Mouse (Mus musculus) heart, postnatal 0 days (tissue): ENCODE data around the gene Naaladl2. TPM values are rescaled to one million over a fixed set of nuclear protein-coding genes. Genes with fewer than 3 reads are reported as not detected.

Experiments
- ATAC-seq: fragments of 200-750 bp; cut with Nextera tagmentation; 2 replicates; pipeline ENCODE4 v1.8.0; 2017; ENCODE audit warnings: low read depth, moderate number of reproducible peaks, moderate library complexity; ENCODE audit not compliant: insufficient read depth
- DNase-seq: peaks from one replicate; pipeline ENCODE4 v3.0.0-alpha.2; 2016; ENCODE audit warnings: low spot score
- H3K27ac ChIP-seq: fragments of 300-500 bp; sonication (generic); 2 replicates; pipeline ENCODE4 v1.5.1; 2014; ENCODE audit warnings: low read depth, mild to moderate bottlenecking
- H3K27me3 ChIP-seq: fragments of 300-500 bp; sonication (generic); 2 replicates; pipeline ENCODE4 v1.6.1; 2014; ENCODE audit warnings: low read length, mixed read lengths; ENCODE audit not compliant: control insufficient read depth, insufficient read depth
- H3K36me3 ChIP-seq: fragments of 300-500 bp; sonication (generic); replicated peaks from 2 replicates; pipeline ENCODE4 v1.6.1; 2014; ENCODE audit warnings: low read length, mixed read lengths; ENCODE audit not compliant: control insufficient read depth, insufficient read depth
- H3K4me1 ChIP-seq: fragments of 300-500 bp; sonication (generic); 2 replicates; pipeline ENCODE4 v1.6.1; 2014; ENCODE audit warnings: antibody characterized with exemption; ENCODE audit not compliant: control insufficient read depth, insufficient read depth
- H3K4me2 ChIP-seq: fragments of 300-500 bp; sonication (generic); 2 replicates; pipeline ENCODE4 v1.6.1; 2014; ENCODE audit warnings: low read depth, mild to moderate bottlenecking, low read length, moderate library complexity
- H3K4me3 ChIP-seq: fragments of 300-500 bp; sonication (generic); 2 replicates; pipeline ENCODE4 v1.5.1; 2014; ENCODE audit warnings: low read depth, low read length
- H3K9ac ChIP-seq: fragments of 300-500 bp; sonication (generic); replicated peaks from 2 replicates; pipeline ENCODE4 v1.6.1; 2014; ENCODE audit warnings: low read depth, low read length, mixed read lengths
- H3K9me3 ChIP-seq: fragments of 300-500 bp; sonication (generic); replicated peaks from 2 replicates; pipeline ENCODE4 v1.6.1; 2016; ENCODE audit warnings: low read length; ENCODE audit not compliant: control insufficient read depth
- CTCF ChIP-seq: IDR thresholded peaks from 2 replicates; pipeline ENCODE4 v1.5.1; 2016; ENCODE audit warnings: antibody characterized with exemption, control low read depth, low read depth
- EP300 ChIP-seq: IDR thresholded peaks from 2 replicates; pipeline ENCODE4 v1.6.1; 2016; ENCODE audit warnings: antibody characterized with exemption, low read depth
- WGBS: fragments of 180-500 bp; shearing (Covaris S2); extraction: QIAGEN DNeasy Blood & Tissue Kit; methylation state at CpG from one replicate; pipeline ENCODE4 v1.1.7; 2014; 5-methylcytosine and 5-hydroxymethylcytosine counted together
- polyA plus RNA-seq: library from polyadenylated mRNA; unstranded; fragments of >200 nt; fragmentation: Nextera tagmentation; extraction: Ambion mirVana; gene quantifications from 2 replicates; pipeline ENCODE4 v1.2.1, GENCODE M21; 2015
- total RNA-seq: library from RNA; depleted of rRNA; stranded (reverse); fragments of >200 nt; gene quantifications from 2 replicates; pipeline ENCODE4 v1.2.3, GENCODE M21; 2014; ENCODE audit warnings: low replicate concordance

The Naaladl2 gene
- total and polyA plus RNA-seq, 2 experiments from 2014 or later = 0.08 to 0.60 TPM

- H3K9me3 ChIP-seq = no peaks in the 10 kb centered on the region
- no peak for TF ChIP-seq CTCF
- no peak for TF ChIP-seq EP300
- DNase-seq (no peak), ATAC-seq (no peak)
- H3K27ac ChIP-seq = no peak overlapping the region
- H3K4me1 ChIP-seq = no peaks in the 10 kb centered on the region
- no peaks in the 10 kb centered on the region for H3K36me3 ChIP-seq
- no peak overlapping the region for H3K4me2 ChIP-seq
- no peaks in the 10 kb centered on the region for H3K27me3 ChIP-seq
- 55% methylated on average over 3 of the region's 3 CpGs for WGBS
- no peak overlapping the region for H3K9ac ChIP-seq
- no peak overlapping the region for H3K4me3 ChIP-seq
These were observed 424.8 kb downstream of the Naaladl2 start for GRCm38 (mm10) chr3:24719181-24719749.

GRCm38 (mm10) chr3:24714770-24715169 lies 429.3 kb downstream of the Naaladl2 start:
- Histone ChIP-seq H3K27me3 (no peaks in the 10 kb centered on the region), H3K4me2 (no peak overlapping the region), H3K27ac (no peak overlapping the region), H3K4me1 (no peaks in the 10 kb centered on the region), H3K4me3 (no peak overlapping the region), H3K36me3 (no peaks in the 10 kb centered on the region), H3K9ac (no peak overlapping the region), H3K9me3 (no peaks in the 10 kb centered on the region)
- TF ChIP-seq EP300 (no peak), CTCF (no peak)
- DNase-seq (no peak), ATAC-seq (no peak)
- WGBS = 63% methylated on average over 3 of the region's 3 CpGs

GRCm38 (mm10) chr3:24705778-24706423 lies 438.2 kb downstream of the Naaladl2 start:
- no peak for DNase-seq
- 76% methylated on average over 4 of the region's 4 CpGs for WGBS
- TF ChIP-seq EP300 = no peak
- no peak for TF ChIP-seq CTCF
- H3K9ac ChIP-seq = no peak overlapping the region
- no peak overlapping the region for H3K4me3 ChIP-seq
- H3K9me3 ChIP-seq = no peaks in the 10 kb centered on the region
- H3K4me2 ChIP-seq = no peak overlapping the region
- no peak for ATAC-seq
- H3K27me3 ChIP-seq = no peaks in the 10 kb centered on the region
- H3K36me3 ChIP-seq = no peaks in the 10 kb centered on the region
- no peaks in the 10 kb centered on the region for H3K4me1 ChIP-seq
- H3K27ac ChIP-seq = no peak overlapping the region

GRCm38 (mm10) chr3:24690162-24690915 lies 453.7 kb downstream of the Naaladl2 start:
- Histone ChIP-seq H3K9me3 (no peaks in the 10 kb centered on the region), H3K9ac (no peak overlapping the region), H3K27me3 (no peaks in the 10 kb centered on the region), H3K4me2 (no peak overlapping the region), H3K36me3 (no peaks in the 10 kb centered on the region), H3K4me1 (no peaks in the 10 kb centered on the region), H3K27ac (no peak overlapping the region), H3K4me3 (no peak overlapping the region)
- no peak for TF ChIP-seq CTCF
- no peak for TF ChIP-seq EP300
- DNase-seq (no peak), ATAC-seq (no peak)
- WGBS = 83% methylated on average over 2 of the region's 2 CpGs

GRCm38 (mm10) chr3:24670500-24670899 lies 473.6 kb downstream of the Naaladl2 start:
- no peak overlapping the region for H3K4me3 ChIP-seq
- WGBS = 70% methylated on average over 3 of the region's 3 CpGs

More at GRCm38 (mm10) chr3:24670500-24670899, 473.6 kb downstream of the Naaladl2 start:
- Histone ChIP-seq H3K9me3 (no peaks in the 10 kb centered on the region), H3K4me1 (no peaks in the 10 kb centered on the region), H3K36me3 (no peaks in the 10 kb centered on the region), H3K4me2 (no peak overlapping the region), H3K27ac (no peak overlapping the region), H3K27me3 (no peaks in the 10 kb centered on the region), H3K9ac (no peak overlapping the region)
- DNase-seq (no peak), ATAC-seq (no peak)
- TF ChIP-seq EP300 (no peak), CTCF (no peak)
